Mouse (Mus musculus): ENCODE measurements at regions not wholly inside any gene's neighbourhood (a gene's known extent, or its start where the extent isn't known, plus 50 kb on each side); places are given as distances from the start of the nearest gene placed in this dataset.

DNA sequence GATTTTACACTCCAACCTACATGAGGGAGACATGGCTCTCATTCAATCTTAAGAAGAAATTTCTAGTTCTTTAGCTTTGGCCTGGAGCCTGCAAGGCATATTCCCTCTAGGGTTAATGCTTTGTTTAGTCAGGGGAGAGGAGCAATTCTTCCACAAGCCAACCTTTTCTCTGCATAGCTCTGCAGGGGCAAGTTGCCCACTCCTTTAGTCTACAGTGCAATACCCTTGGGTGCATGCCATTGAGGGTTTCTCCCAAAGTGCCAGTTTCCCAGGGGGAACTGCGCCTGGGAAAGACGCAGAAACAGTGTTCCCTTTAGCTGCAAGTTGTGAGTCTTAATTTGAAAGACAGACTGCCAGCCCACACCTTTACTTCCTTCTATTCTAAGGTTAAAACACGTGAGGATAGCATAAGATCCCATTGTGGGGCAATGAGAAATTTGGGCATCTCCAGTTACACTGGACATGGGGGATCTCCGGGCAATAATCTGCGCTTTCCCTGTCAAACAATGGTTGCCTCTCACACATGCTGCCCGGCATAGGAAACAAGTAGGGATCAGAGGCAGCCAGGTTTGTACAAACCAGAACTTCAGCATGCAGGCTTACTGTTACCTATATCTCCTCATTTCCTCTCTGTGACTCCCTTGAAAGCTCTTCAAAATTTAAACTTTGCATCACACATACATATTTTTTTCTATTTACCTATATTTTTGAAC is 620.1 kb upstream of the Alcam start:
- TF ChIP-seq EP300 (IDR thresholded peaks at IDR 0.05; ENCODE audit: insufficient read depth, low read depth, low read length) (no peak), POLR2A (IDR thresholded peaks at IDR 0.05; ENCODE audit: insufficient read depth, low read length) (no peak), CTCF (IDR thresholded peaks at IDR 0.05; ENCODE audit: low read depth, low read length) (no peak)
- no peaks in the 10 kb centered on the region for H3K27me3 ChIP-seq (ENCODE audit: control insufficient read depth, insufficient read depth, low read length, poor library complexity, severe bottlenecking)
- no peaks in the 10 kb centered on the region for H3K36me3 ChIP-seq (ENCODE audit: control insufficient read depth, insufficient read depth, low read length, poor library complexity, severe bottlenecking)
- no peaks in the 10 kb centered on the region for H3K9me3 ChIP-seq (replicated peaks; ENCODE audit: control insufficient read depth, insufficient read depth, low read length, poor library complexity, severe bottlenecking)
- H3K4me3 ChIP-seq (ENCODE audit: low read depth, low read length), result no peak overlapping the region
- H3K4me1 ChIP-seq (ENCODE audit: control insufficient read depth, insufficient read depth, low read length), result no peaks in the 10 kb centered on the region
- no peak overlapping the region for H3K27ac ChIP-seq (ENCODE audit: insufficient read depth, low read length)
- no peak overlapping the region for H3K9ac ChIP-seq (ENCODE audit: low read depth, poor library complexity, severe bottlenecking)

DNA sequence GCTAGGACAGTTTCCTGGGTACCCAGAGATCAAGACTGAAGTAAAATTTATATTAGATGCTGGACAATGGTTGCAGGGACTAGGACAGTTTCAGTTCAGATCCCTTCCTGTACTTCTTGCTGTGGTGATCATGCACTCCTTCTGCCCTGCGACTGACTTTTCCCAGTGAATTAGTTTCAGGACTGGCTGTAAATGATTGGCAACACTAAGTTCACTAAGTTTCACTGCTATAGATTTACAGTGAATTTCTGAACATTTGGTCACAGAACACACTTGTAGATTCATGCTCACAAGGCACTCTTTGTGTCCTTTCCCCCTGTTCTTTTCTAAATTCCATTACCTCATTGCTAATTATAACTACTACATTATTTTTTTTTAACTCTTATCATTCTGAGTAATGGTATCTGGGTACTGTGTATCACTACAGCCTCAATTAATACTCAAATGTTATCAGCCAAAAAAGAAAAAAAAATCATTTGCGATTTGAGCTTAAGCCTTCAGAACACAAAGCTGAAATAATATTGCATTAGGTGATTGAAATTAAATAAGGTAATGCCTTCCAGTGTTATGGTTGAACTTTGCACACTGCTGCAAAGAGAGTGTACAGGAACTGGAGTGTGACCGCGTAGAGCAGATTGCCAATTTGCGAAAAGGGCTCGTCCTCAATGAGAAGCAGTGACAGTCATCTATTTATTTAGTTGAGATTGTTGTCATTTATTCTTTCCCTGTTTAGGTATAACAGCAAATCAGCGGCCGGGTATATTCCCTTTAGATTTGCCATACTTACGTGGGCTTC is 618.2 kb upstream of the Alcam start:
- H3K27me3 ChIP-seq (ENCODE audit: control insufficient read depth, insufficient read depth, low read length, poor library complexity, severe bottlenecking), result no peaks in the 10 kb centered on the region
- H3K4me3 ChIP-seq (ENCODE audit: low read depth, low read length), result no peak overlapping the region
- H3K27ac ChIP-seq (ENCODE audit: insufficient read depth, low read length), result no peak overlapping the region
- TF ChIP-seq CTCF (IDR thresholded peaks at IDR 0.05; ENCODE audit: low read depth, low read length) (no peak), POLR2A (IDR thresholded peaks at IDR 0.05; ENCODE audit: insufficient read depth, low read length) (no peak), EP300 (IDR thresholded peaks at IDR 0.05; ENCODE audit: insufficient read depth, low read depth, low read length) (no peak)
- H3K9ac ChIP-seq (ENCODE audit: low read depth, poor library complexity, severe bottlenecking), result no peak overlapping the region
- H3K4me1 ChIP-seq (ENCODE audit: control insufficient read depth, insufficient read depth, low read length), result no peaks in the 10 kb centered on the region
- no peaks in the 10 kb centered on the region for H3K36me3 ChIP-seq (ENCODE audit: control insufficient read depth, insufficient read depth, low read length, poor library complexity, severe bottlenecking)
- H3K9me3 ChIP-seq (replicated peaks; ENCODE audit: control insufficient read depth, insufficient read depth, low read length, poor library complexity, severe bottlenecking), result no peaks in the 10 kb centered on the region

DNA sequence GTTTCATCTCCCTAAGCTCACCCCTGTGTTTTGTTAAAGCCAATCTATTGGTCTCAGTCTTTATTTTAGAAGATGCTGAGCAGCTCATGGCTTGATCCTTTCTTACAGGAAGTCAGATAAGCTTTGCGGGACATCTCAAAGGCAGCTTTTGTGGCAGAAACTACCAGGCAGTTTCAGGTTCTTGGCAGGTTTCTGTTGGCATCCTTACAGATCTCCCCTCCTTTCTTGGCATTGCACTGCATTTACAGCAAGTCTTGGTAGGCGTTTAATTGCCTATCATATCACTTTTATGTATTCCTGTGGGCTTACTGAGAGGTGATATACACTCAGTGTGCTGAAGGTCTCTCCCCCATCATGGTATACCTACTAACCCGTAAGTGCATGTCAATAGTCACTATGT is 610.3 kb upstream of the Alcam start:
- Histone ChIP-seq H3K9me3 (replicated peaks; ENCODE audit: control insufficient read depth, insufficient read depth, low read length, poor library complexity, severe bottlenecking) (no peaks in the 10 kb centered on the region), H3K27ac (ENCODE audit: insufficient read depth, low read length) (no peak overlapping the region), H3K9ac (ENCODE audit: low read depth, poor library complexity, severe bottlenecking) (no peak overlapping the region), H3K27me3 (ENCODE audit: control insufficient read depth, insufficient read depth, low read length, poor library complexity, severe bottlenecking) (no peaks in the 10 kb centered on the region), H3K4me1 (ENCODE audit: control insufficient read depth, insufficient read depth, low read length) (no peaks in the 10 kb centered on the region), H3K36me3 (ENCODE audit: control insufficient read depth, insufficient read depth, low read length, poor library complexity, severe bottlenecking) (no peaks in the 10 kb centered on the region), H3K4me3 (ENCODE audit: low read depth, low read length) (no peak overlapping the region)
- TF ChIP-seq EP300 (IDR thresholded peaks at IDR 0.05; ENCODE audit: insufficient read depth, low read depth, low read length), result no peak
- no peak for TF ChIP-seq POLR2A (IDR thresholded peaks at IDR 0.05; ENCODE audit: insufficient read depth, low read length)
- TF ChIP-seq CTCF (IDR thresholded peaks at IDR 0.05; ENCODE audit: low read depth, low read length), result no peak

DNA sequence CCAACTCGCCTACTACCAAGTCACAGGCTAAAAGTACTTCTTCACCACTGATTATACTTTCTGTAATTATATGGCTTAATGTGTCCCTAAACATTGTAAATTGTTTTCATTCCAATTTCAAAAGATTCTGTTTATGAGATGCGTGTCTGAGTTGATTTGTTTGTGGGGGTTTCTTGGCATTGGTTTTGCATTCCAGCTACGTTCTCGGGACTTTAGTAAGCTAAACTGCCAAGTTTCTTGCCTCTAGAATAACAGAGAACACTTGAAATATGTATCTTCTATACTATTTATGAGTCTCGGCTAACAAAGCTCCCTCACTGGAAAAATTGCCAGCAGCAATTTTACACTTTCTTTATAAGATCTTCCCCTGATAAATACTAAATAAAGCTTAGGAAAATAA is 609.2 kb upstream of the Alcam start:
- no peak overlapping the region for H3K9ac ChIP-seq (ENCODE audit: low read depth, poor library complexity, severe bottlenecking)
- no peak overlapping the region for H3K27ac ChIP-seq (ENCODE audit: insufficient read depth, low read length)
- no peaks in the 10 kb centered on the region for H3K36me3 ChIP-seq (ENCODE audit: control insufficient read depth, insufficient read depth, low read length, poor library complexity, severe bottlenecking)
- no peaks in the 10 kb centered on the region for H3K4me1 ChIP-seq (ENCODE audit: control insufficient read depth, insufficient read depth, low read length)
- no peak overlapping the region for H3K4me3 ChIP-seq (ENCODE audit: low read depth, low read length)
- H3K27me3 ChIP-seq (ENCODE audit: control insufficient read depth, insufficient read depth, low read length, poor library complexity, severe bottlenecking), result no peaks in the 10 kb centered on the region
- no peak for TF ChIP-seq EP300 (IDR thresholded peaks at IDR 0.05; ENCODE audit: insufficient read depth, low read depth, low read length)
- TF ChIP-seq POLR2A (IDR thresholded peaks at IDR 0.05; ENCODE audit: insufficient read depth, low read length), result no peak
- TF ChIP-seq CTCF (IDR thresholded peaks at IDR 0.05; ENCODE audit: low read depth, low read length), result no peak
- H3K9me3 ChIP-seq (replicated peaks; ENCODE audit: control insufficient read depth, insufficient read depth, low read length, poor library complexity, severe bottlenecking), result no peaks in the 10 kb centered on the region

DNA sequence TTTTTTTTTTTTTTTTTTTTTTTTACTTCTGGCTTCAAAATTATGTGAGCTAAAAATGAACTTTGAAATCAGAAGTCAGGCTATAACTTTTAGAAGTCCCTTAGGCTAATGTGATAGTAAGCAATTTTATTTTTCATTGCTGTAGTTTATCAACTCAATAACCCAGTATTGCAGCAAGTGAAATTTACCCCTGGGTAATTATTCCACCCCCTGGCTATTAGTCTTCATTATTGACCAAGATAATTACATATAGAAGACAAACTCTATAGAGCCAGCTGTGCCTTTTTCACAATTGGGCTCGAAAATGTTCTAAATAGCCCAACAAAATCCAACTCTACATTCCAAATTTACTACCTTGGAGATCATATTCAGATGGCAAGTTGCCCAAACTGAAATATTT is 572.2 kb upstream of the Alcam start:
- Histone ChIP-seq H3K9me3 (replicated peaks; ENCODE audit: control insufficient read depth, insufficient read depth, low read length, poor library complexity, severe bottlenecking) (no peaks in the 10 kb centered on the region), H3K27ac (ENCODE audit: insufficient read depth, low read length) (no peak overlapping the region), H3K4me3 (ENCODE audit: low read depth, low read length) (no peak overlapping the region), H3K36me3 (ENCODE audit: control insufficient read depth, insufficient read depth, low read length, poor library complexity, severe bottlenecking) (no peaks in the 10 kb centered on the region), H3K4me1 (ENCODE audit: control insufficient read depth, insufficient read depth, low read length) (no peaks in the 10 kb centered on the region), H3K9ac (ENCODE audit: low read depth, poor library complexity, severe bottlenecking) (no peak overlapping the region), H3K27me3 (ENCODE audit: control insufficient read depth, insufficient read depth, low read length, poor library complexity, severe bottlenecking) (no peaks in the 10 kb centered on the region)
- TF ChIP-seq EP300 (IDR thresholded peaks at IDR 0.05; ENCODE audit: insufficient read depth, low read depth, low read length) (no peak), POLR2A (IDR thresholded peaks at IDR 0.05; ENCODE audit: insufficient read depth, low read length) (no peak), CTCF (IDR thresholded peaks at IDR 0.05; ENCODE audit: low read depth, low read length) (no peak)

DNA sequence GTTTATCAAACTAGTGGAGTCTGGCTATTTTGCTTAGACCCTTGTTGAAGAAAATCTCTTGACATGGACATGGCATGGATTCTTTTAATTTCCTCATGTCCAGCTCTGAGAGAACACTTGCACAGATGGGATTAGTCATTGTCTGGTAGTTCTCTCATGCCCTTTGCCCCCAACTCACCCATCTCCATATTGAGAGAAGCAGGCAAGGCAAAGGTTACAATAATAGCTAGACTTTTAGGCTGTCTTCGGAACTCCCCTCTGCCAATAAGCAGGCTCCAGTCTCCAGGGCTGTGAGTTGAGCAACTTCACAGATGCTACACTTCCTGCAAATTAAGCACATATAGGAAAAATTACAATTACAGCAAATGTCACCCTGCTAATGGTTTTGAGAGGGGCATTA is 558.0 kb upstream of the Alcam start:
- no peaks in the 10 kb centered on the region for H3K9me3 ChIP-seq (replicated peaks; ENCODE audit: control insufficient read depth, insufficient read depth, low read length, poor library complexity, severe bottlenecking)
- TF ChIP-seq EP300 (IDR thresholded peaks at IDR 0.05; ENCODE audit: insufficient read depth, low read depth, low read length) (no peak), POLR2A (IDR thresholded peaks at IDR 0.05; ENCODE audit: insufficient read depth, low read length) (no peak)
- no peaks in the 10 kb centered on the region for H3K36me3 ChIP-seq (ENCODE audit: control insufficient read depth, insufficient read depth, low read length, poor library complexity, severe bottlenecking)
- H3K27me3 ChIP-seq (ENCODE audit: control insufficient read depth, insufficient read depth, low read length, poor library complexity, severe bottlenecking), result no peaks in the 10 kb centered on the region
- H3K4me1 ChIP-seq (ENCODE audit: control insufficient read depth, insufficient read depth, low read length), result no peaks in the 10 kb centered on the region
- H3K4me3 ChIP-seq (ENCODE audit: low read depth, low read length), result no peak overlapping the region
- H3K9ac ChIP-seq (ENCODE audit: low read depth, poor library complexity, severe bottlenecking), result no peak overlapping the region
- H3K27ac ChIP-seq (ENCODE audit: insufficient read depth, low read length), result no peak overlapping the region
